Mouse (Mus musculus) kidney, postnatal 0 days (tissue): ENCODE measurements around the gene Hes7. TPM values are rescaled to one million over a fixed set of nuclear protein-coding genes. Genes with fewer than 3 reads are reported as not detected.

Experiments
- ATAC-seq: fragments of 200-750 bp; cut with Nextera tagmentation; replicated peaks from 2 replicates; pipeline ENCODE4 v1.8.0; 2017; ENCODE audit warnings: low read depth, moderate number of reproducible peaks, moderate TSS enrichment, moderate library complexity; ENCODE audit not compliant: low FRiP score
- DNase-seq: peaks from one replicate; pipeline ENCODE4 v3.0.0-alpha.2; 2016; ENCODE audit warnings: low spot score
- H3K27ac ChIP-seq: fragments of 300-500 bp; sonication (generic); 2 replicates; pipeline ENCODE4 v1.5.1; 2014; ENCODE audit warnings: mild to moderate bottlenecking
- H3K27me3 ChIP-seq: fragments of 300-500 bp; sonication (generic); 2 replicates; pipeline ENCODE4 v1.6.1; 2014; ENCODE audit warnings: low read length, mixed read lengths; ENCODE audit not compliant: insufficient read depth
- H3K36me3 ChIP-seq: fragments of 300-500 bp; sonication (generic); 2 replicates; pipeline ENCODE4 v1.6.1; 2014; ENCODE audit warnings: low read length, mixed read lengths; ENCODE audit not compliant: insufficient read depth
- H3K4me1 ChIP-seq: fragments of 300-500 bp; sonication (generic); replicated peaks from 2 replicates; pipeline ENCODE4 v1.6.1; 2014; ENCODE audit warnings: antibody characterized with exemption, low read length, mixed read lengths; ENCODE audit not compliant: insufficient read depth
- H3K4me2 ChIP-seq: fragments of 300-500 bp; sonication (generic); 2 replicates; pipeline ENCODE4 v1.6.1; 2014; ENCODE audit warnings: mild to moderate bottlenecking, low read length, moderate library complexity, mixed read lengths
- H3K4me3 ChIP-seq: fragments of 300-500 bp; sonication (generic); replicated peaks from 2 replicates; pipeline ENCODE4 v1.5.1; 2014; ENCODE audit warnings: low read depth, low read length
- H3K9ac ChIP-seq: fragments of 300-500 bp; sonication (generic); 2 replicates; pipeline ENCODE4 v1.6.1; 2014; ENCODE audit warnings: low read depth, low read length
- H3K9me3 ChIP-seq: fragments of 300-500 bp; sonication (generic); replicated peaks from 2 replicates; pipeline ENCODE4 v1.6.1; 2016; ENCODE audit warnings: low read length, inconsistent platforms, mixed read lengths
- CTCF ChIP-seq: IDR thresholded peaks from 2 replicates; pipeline ENCODE4 v1.5.1; 2016; ENCODE audit warnings: antibody characterized with exemption, low read depth, mild to moderate bottlenecking, moderate library complexity
- WGBS: fragments of 180-500 bp; shearing (Covaris S2); extraction: QIAGEN DNeasy Blood & Tissue Kit; methylation state at CpG from one replicate; pipeline ENCODE4 v1.1.7; 2014; 5-methylcytosine and 5-hydroxymethylcytosine counted together
- polyA plus RNA-seq: library from polyadenylated mRNA; unstranded; fragments of >200 nt; fragmentation: Nextera tagmentation; extraction: Ambion mirVana; gene quantifications from 2 replicates; pipeline ENCODE4 v1.2.1, GENCODE M21; 2015

The Hes7 gene
- polyA plus RNA-seq, 1 experiment from 2014 or later: 0.42 TPM

GRCm38 (mm10) chr11:69133566-69133922, 13.3 kb downstream of the Hes7 start:
- DNase-seq: no peak
- Histone ChIP-seq H3K27ac (no peak overlapping the region), H3K36me3 (no peaks in the 10 kb centered on the region), H3K4me3 (no peak overlapping the region), H3K9ac (peak overlapping the region; percentile 55; the same call in 1 of the 2 replicates), H3K9me3 (no peaks in the 10 kb centered on the region), H3K27me3 (no peaks in the 10 kb centered on the region), H3K4me2 (peak overlapping the region; percentile 65), H3K4me1 (no peaks in the 10 kb centered on the region)
- ATAC-seq: peak; percentile 41; the same call in 1 of the 2 replicates
- TF ChIP-seq CTCF: no peak
- WGBS: 22% methylated on average over 5 of the region's 5 CpGs

GRCm38 (mm10) chr11:69133923-69134621, 13.9 kb downstream of the Hes7 start:
- peak overlapping the region; percentile 65 for H3K4me2 ChIP-seq
- ATAC-seq (peak; percentile 69), DNase-seq (peak; percentile 79)
- H3K9ac ChIP-seq: peak overlapping the region; percentile 55
- H3K27ac ChIP-seq: no peak overlapping the region
- H3K4me3 ChIP-seq: peak overlapping the region; percentile 35
- no peaks in the 10 kb centered on the region for H3K9me3 ChIP-seq
- no peaks in the 10 kb centered on the region for H3K27me3 ChIP-seq
- TF ChIP-seq CTCF: peak; percentile 74
- no peaks in the 10 kb centered on the region for H3K36me3 ChIP-seq
- H3K4me1 ChIP-seq: no peaks in the 10 kb centered on the region
- 2% methylated on average over 34 of the region's 34 CpGs for WGBS

GRCm38 (mm10) chr11:69134622-69134968, 14.4 kb downstream of the Hes7 start:
- WGBS: 32% methylated on average over 8 of the region's 8 CpGs
- H3K4me1 ChIP-seq: no peaks in the 10 kb centered on the region
- DNase-seq (no peak), ATAC-seq (no peak; the same call in 1 of the 2 replicates)
- peak overlapping the region; percentile 55 for H3K9ac ChIP-seq
- no peak overlapping the region for H3K27ac ChIP-seq
- H3K27me3 ChIP-seq: no peaks in the 10 kb centered on the region
- H3K36me3 ChIP-seq: no peaks in the 10 kb centered on the region
- H3K4me3 ChIP-seq: peak overlapping the region; percentile 35
- no peaks in the 10 kb centered on the region for H3K9me3 ChIP-seq
- peak overlapping the region; percentile 65 for H3K4me2 ChIP-seq
- TF ChIP-seq CTCF: no peak

- DNase-seq (no peak), ATAC-seq (no peak)
- H3K4me3 ChIP-seq: no peak overlapping the region
- no peak for TF ChIP-seq CTCF
- no peak overlapping the region for H3K9ac ChIP-seq
- H3K27me3 ChIP-seq: no peaks in the 10 kb centered on the region
- H3K36me3 ChIP-seq: no peaks in the 10 kb centered on the region
- 96% methylated on average over 6 of the region's 6 CpGs for WGBS
- H3K9me3 ChIP-seq: no peaks in the 10 kb centered on the region
- no peak overlapping the region for H3K4me2 ChIP-seq
- H3K4me1 ChIP-seq: no peaks in the 10 kb centered on the region
- H3K27ac ChIP-seq: no peak overlapping the region
Observed at GRCm38 (mm10) chr11:69135361-69135760, 15.2 kb downstream of the Hes7 start.

GRCm38 (mm10) chr11:69147546-69147945, 27.3 kb downstream of the Hes7 start:
- WGBS: 65% methylated on average over 7 of the region's 7 CpGs
- H3K9me3 ChIP-seq: no peaks in the 10 kb centered on the region

GRCm38 (mm10) chr11:69148451-69148960, 28.3 kb downstream of the Hes7 start:
- Histone ChIP-seq H3K4me1 (no peaks in the 10 kb centered on the region), H3K36me3 (no peaks in the 10 kb centered on the region), H3K4me3 (no peak overlapping the region), H3K9ac (no peak overlapping the region), H3K27me3 (no peaks in the 10 kb centered on the region), H3K9me3 (no peaks in the 10 kb centered on the region), H3K4me2 (no peak overlapping the region), H3K27ac (no peak overlapping the region)
- WGBS: 87% methylated on average over 5 of the region's 5 CpGs
- ATAC-seq (no peak), DNase-seq (no peak)
- TF ChIP-seq CTCF: no peak

More at GRCm38 (mm10) chr11:69147546-69147945, 27.3 kb downstream of the Hes7 start:
- Histone ChIP-seq H3K27ac (no peak overlapping the region), H3K27me3 (no peaks in the 10 kb centered on the region), H3K9ac (no peak overlapping the region), H3K4me2 (no peak overlapping the region), H3K36me3 (no peaks in the 10 kb centered on the region), H3K4me3 (no peak overlapping the region), H3K4me1 (no peaks in the 10 kb centered on the region)
- DNase-seq (no peak), ATAC-seq (no peak)
- TF ChIP-seq CTCF: no peak
